Mouse (Mus musculus) embryo, embryonic 10 days (tissue): ENCODE data around the gene Zc3h12b.
"Not testable (repeated sequence)": the region's sequence is repeated elsewhere in the genome, so short reads cannot be mapped to it uniquely, and the experiment has no call there.

ENCODE experiments used
- DNase-seq: peaks from one replicate; pipeline ENCODE4 v3.0.0-alpha.2; 2015; ENCODE audit warnings: low spot score

The Zc3h12b gene

DNA sequence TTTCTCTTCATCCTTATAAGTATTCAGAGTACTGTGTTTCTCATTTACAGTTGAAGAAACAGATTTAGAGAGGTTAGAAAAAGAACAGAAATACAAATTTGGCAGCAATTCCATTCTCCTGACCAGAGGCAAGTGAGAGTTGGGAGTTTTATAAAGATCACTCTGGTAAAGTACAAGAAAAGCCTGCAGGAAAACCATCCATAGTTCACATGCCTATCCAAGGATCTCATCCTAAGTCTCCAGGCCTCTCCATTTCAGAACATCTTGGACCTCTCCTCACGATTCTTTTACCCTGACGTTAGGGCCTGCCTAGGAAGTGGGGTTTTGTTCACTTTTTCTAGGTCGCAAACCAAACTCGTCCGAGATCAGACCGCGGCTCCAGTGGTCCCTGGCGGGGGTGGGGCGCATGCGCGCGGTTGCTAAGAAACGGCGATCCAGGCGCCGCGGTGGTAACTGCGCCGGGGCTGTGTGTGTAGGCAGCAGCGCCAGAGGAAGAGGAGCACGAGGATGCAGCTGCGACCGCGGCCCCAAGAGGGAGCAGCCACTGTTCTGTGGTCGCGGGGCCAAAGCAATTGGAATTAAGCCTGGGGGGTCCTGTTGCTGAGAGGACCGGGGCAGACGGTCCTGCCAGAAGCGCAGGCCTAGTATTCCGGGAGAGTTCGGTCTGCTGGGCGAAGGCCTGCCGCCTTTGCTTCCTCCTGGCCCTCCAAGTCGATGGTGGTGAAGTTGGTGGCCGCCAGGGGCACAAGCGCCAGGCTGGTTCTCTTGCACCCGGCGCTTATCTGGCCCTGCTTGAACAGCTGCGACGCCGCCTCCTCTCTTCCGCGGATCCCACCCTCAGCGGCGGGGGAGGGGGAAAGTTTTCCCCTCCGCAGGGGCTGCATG, at the start of gene Zc3h12b:
Zc3h12b (plus strand) TSS at position 452 of the 885 bp plus-strand sequence.
- DNase-seq: peak; percentile 86

DNA sequence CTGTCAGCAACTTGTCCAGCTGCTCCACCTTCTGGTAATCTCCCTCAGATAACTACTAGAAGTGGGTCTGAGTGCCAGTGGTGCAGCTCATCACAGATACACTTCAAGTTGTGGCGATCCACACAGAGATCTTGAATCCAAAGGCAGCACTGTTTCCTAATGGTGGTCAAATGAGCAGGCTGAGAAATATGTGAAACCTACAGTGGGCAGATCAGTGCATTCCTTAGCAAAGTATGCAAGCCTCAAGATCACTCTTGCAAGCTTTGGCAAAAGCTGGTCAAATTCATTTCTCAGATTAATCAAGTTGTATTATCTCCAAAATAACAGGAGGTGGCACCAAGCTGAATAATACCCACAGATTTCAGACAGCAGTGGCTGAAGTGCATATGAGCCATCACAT, 29.3 kb upstream of the Zc3h12b start:
- no peak for DNase-seq

DNA sequence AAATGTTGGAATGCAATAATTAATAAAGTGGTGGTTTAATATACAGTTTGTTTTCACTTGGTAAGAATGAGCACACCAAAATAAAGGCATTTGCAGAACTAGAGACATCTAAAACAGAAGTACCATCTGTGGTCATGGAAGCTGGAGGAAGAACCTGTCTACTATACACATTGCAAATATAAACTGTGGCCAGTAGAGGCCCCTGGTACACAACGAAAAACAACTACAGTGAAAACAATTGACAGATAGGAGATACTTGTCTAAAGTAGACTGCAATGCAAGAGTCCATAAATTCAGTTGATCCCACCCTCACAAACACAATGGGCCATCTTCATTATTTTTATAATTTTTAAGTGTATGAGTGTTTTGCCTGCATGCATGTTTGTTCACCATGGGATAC, 24.4 kb upstream of the Zc3h12b start:
- no peak for DNase-seq

DNA sequence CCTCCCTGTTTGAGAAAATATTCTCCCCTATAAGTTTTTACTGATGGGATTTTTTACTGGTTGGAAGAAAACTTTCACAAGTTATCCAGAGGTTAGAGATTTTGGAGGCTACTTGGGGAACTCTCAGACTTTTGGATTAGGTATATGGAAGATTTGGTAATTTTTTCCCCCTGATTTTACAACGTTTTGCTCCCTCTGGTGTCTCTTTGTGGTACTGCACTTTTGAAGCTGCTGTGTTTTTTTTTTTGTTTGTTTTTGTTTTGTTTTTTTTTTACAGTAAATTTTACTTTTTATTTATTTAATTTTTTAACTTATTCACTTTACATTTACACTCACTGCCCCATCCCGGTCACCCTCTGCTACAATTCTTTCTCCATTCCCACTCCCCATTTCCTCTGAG, 26.8 kb downstream of the Zc3h12b start:
- no peak for DNase-seq

DNA sequence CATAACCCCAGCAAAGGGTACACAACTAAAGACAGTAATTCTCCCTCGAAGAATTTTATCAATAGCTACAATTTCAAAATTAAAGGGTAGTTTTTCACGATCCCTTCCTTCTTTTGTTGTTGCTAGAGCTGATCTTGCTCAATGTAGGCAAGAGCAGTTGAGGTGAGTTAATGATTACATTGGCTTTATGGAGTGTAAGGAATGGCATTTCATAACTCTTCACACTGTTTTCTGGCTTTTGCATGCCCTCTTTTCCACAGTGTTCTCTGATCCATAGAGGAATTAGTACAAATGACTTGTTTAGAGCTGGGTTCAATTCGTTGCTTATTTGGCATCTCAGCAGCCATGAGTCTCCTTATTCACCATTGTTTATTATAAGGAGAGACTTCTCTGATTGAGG, 84.4 kb downstream of the Zc3h12b start:
- no peak for DNase-seq

DNA sequence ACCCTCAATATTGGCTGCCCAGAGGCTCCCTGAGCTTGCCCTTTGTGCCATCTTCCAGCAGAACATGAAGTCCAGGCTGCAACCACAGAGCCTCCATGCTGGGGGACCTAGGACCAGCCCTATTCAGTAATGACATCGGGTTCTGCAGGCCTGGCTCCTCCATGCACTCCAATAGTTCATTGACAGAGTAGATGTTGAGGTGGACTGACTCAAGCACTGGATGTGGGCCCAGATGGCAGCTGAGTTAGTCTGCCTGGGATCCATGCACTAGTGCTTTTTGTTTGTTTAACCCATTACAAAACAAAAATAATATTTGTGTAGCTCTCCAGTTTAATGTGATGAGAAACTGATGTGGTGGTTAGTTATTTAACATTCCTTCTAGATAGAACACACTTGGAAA, 90.3 kb downstream of the Zc3h12b start:
- DNase-seq: no peak

DNA sequence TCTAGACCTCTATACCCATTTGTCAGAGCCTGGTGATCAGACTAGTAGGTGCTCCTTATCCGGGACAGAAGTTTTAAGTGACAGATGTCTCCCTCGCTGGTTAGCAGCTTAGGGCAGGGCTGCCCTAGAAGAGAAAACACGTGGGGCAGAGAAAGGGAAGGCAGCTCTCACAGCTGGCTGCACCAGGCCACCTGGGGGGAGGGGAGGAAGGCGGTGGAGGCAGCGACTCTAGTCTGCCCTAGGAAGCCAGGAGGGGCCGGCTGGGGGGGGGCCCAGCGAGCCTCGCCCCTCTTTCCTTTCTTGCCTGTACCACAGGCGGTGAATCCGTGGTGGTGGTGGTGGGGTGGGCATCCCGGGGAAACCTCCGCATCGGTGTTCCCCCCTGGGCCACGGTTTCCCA, 141.3 kb downstream of the Zc3h12b start:
- DNase-seq: no peak

DNA sequence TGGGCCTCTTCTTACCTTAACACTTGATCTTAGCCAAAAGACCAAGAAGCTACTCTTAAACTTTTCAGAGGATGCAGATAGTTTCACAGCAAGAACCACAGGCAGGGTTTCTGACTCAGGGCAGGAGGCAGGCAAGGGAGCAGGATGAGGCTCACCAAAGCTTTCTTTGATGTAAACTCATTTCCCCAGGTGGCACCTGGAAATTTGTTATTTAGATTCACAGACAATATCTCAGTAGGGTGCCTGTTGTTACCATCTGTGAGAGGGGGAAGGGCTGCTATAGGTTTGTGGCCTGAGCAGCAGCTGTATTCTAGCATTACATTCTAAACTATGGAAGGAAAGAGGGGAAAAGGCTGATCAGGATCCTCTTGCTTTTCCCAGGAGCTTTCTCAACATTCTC, 169.6 kb downstream of the Zc3h12b start:
- no peak for DNase-seq

DNA sequence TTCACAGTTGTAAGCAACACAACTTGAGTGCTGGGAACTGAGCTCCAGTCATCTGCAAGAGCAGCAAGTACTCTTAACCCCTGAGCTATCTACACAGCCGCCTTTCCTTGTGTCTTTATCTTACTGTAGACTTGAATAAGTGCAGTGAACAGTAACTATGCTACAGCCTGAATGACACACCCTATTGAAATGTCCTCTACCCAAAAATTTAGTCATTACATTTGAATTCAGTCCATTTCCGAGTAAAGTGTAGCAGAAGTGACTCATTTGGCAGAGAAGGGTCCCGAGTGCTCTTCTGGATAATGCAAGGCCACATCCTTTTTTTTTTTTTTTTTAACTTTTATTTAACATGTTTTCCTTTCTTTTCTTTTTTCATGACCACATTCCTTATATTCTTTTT, 191.2 kb downstream of the Zc3h12b start:
- DNase-seq: no peak

DNA sequence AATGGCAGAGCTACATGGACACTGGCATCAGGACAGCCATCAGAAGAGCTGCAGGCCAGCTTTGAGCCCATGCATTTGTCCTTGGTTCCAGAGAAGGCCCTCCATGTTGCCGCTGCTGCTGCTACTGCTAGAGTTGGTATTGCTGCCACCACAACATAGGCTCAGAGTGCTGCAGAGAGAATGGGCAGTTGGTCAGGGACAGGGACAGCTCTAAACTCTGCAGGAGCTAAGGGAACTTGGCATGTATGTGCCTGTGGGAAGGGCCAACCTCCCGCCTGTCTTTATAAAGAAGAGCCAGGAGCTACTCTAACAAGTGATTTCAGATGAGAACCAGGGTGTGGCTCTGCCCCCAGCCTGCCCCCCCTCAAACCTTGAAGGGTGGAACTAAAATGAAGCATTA, 224.0 kb downstream of the Zc3h12b start:
- DNase-seq: no peak

DNA sequence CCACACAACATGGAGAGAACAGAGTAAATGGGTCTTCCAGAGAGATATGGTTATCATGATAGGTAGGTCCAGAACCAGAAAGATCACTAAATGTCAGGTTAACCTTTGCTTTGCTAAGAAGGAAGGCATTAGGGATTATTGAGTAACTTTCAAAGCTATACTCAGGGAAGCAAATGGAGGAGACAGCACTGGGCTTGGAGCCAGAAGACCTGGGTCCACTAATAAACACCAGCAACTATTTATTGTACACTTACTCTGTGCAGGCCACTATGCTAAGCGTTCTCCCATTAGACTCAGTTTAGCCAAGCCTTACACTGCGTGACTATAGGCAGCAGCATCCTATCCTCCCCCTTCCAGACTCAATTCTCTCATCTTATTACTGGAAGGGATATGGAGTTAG, 234.0 kb downstream of the Zc3h12b start:
- DNase-seq: no peak

DNA sequence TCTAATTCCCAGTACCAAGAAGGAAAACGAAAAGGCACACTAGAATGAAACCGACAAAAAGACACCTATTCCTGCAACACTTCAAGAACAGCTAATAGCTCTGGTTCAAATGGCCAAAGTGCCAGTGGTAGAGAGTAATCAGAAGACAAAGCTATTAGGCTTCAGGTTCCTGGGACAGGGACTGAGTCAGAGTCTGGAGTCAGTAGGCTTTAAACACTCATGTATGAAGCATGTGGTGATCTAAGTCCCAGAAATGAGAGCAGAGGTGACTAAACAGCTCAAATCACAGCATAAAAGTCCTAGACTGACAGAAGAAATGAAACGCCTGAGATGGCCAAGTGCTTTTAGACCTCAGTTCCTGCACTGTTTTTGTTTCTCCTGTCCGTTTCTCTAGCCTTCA, 236.7 kb downstream of the Zc3h12b start:
- no peak for DNase-seq

DNA sequence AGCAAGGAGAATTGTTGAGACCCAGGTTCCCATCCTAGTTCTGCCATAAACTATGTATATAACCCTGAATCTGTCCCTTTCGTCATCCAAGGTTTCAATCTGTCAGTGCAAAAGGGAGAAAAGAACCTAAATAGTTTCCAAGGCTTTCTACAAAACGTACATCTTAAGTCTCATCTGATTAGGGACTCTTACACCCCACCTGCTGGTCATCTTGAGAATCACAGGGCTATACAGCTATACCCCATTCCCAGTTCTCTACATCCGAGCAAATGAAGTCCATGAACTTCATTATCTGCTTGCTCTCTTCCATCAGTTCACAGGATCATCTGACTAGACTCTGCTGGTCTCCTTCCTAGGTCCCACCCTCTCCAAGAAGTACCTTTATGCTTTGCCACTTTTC, 239.3 kb downstream of the Zc3h12b start:
- DNase-seq: peak; percentile 47

DNA sequence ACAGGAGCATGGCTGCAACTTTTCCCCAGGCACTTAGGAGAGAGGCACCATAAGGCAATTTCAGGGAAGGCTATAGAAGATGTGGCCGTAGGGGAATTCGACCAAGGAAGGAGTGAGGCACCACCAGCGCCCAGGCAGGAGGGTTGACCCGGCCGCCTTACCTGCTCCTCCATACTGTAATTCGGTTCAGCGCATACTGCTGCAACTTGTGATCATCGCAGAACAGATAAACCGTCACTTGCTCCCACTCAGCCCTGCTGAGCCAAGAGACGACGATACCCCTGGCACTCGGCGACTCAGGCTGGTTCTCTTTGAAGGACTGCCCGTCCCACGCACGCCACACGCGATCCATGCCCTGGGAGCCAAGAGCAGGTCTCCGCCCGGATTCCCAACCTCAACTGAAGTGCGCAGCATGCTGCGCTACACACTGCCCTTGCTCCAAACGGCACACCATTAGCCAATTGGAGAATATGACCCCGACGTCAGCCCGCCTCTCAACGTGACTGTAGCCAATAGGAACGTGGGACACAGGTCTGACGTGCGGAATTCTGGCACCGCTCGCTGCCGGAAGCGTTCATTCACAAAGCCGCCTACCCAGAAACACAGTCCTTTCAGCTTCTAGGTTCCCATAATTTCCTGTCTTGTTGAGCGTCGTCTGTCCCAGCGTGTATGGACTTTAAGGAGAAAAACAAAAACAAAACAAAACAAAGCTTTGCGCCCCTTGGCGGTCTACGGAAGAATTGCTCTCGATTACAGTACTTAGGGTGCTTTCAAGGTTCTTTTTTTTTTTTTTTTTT, 245.2 kb downstream of the Zc3h12b start, which contains the start of gene Las1l:
Las1l (minus strand) TSS at position 466 of the 797 bp plus-strand sequence.
- DNase-seq: peak; percentile 94

DNA sequence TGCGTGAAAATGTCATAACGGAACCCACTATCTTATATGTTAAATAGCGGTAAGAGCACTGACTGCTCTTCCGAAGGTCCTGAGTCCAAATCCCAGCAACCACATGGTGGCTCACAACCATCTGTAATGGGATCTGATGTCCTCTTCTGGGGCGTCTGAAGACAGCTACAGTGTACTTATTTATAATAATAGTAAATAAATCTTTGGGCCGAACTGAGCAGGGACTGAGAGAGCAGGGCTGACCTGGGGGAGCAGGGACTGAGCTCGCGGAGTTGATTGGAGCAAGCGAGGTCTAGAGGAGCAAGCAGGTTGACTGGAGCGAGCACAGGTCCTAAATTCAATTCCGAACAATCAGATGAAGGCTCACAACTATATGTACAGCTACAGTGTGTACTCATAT, 246.0 kb downstream of the Zc3h12b start:
- DNase-seq: not testable (repeated sequence)

DNA sequence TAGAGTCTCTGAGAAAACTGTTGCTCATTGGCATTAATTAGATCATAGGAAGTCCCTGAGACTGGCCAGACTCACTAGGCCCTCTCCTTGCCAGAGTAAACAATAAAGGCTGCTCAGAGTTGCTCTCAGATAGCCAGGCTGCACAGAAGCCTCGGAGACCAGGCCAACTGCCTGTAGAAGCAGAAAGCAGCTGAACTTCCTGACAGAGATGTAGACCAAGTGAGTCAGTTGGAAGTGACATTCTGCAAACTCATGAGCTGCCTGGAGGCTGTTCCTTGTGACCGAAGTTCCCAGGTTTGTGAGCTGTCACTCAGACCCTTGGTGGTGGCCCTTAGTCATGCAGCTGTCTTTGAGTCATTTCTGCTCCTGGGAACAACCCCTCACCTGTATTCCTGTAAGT, 251.9 kb downstream of the Zc3h12b start:
- DNase-seq: no peak

DNA sequence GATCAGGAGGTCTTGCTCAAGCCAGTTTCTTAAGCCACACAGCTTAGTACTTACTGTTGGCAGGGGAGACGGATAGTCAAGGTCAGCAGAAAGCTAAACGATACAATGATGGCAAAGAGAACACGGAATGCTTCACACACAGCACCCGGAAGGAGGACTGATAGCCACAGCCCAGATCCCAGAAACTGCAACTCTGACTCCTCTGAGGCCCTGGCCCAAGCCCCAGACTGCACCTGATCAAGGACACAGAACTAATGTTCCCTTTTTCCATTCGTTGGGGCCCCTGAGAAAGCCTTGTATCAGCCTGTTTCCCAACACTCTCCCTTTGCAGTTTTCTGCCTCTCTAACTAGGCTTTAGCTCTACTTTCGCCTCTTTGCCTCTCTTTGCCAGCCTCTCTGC, 253.6 kb downstream of the Zc3h12b start:
- DNase-seq: no peak

DNA sequence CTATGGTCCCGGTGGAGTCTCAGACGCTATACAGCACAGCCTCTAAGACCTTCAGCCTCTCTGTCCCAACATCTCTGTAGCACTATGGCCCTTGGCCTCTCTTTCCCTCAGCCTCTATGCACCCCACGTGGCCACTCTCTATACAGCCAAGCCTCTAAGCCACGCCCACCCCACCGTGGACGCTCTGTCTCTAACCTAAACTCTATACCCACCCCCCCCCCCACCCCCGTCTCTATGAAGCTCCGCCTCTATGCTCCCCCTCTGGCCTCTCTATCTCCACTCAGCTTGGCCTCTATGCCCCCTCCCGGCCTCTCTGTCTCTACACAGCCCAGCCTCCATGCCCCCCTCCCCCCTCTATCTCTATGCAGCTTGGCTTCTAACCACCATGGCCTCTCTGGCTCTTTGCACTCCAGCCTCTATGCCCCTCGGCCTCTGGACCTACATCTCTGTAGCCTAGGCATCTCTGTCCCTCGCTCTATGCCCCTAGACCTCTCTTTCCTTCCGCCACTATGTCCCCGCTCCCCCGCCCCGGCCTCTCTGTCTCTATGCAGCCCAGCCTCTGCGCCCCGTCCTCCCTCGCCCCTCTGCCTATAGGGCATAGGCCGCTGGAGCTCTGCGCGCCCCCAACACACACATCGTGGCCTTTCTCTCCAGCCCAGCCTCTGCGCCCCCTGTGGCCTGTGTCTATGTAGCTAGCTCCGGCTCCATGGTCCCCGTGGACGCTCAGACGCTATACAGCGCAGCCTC, 256.5 kb downstream of the Zc3h12b start:
- DNase-seq: peak; percentile 94

DNA sequence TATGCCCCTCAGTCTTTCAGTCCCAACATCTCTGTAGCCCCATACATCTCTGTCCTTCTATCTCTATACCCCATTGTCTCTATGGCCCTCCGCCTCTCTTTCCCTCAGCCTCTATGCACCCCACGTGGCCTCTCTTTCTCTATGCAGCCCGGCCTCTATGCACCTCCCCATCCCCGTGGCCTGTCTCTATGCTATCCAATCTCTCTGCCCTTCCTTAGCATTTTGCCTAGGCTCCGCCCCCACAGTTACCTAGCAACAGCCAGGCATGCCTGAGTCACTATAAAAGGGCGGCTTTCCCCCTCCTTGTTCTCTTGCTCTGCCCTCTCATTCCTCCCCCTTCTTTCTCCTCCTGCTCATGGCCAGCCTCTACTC, 257.1 kb downstream of the Zc3h12b start:
- DNase-seq: peak; percentile 92

DNA sequence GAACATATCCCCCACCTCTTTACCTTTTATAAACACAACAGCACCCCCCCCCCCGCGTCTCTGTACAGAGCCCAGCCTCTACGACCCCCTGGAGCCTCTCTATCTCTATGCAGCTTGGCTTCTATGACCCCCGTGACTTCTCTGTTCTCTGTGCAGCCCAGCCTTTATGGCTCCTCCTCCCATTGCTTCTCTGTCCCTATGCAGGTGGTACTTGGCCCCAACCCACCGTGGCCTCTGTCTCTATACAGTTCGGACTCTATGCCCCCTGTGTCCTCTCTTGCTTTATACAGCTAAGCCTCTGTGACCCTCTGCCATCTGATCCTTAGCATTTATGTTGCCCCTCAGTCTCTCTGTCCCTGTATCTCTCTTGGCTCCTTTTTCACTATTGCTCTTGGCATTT, 257.6 kb downstream of the Zc3h12b start:
- DNase-seq: no peak

DNA sequence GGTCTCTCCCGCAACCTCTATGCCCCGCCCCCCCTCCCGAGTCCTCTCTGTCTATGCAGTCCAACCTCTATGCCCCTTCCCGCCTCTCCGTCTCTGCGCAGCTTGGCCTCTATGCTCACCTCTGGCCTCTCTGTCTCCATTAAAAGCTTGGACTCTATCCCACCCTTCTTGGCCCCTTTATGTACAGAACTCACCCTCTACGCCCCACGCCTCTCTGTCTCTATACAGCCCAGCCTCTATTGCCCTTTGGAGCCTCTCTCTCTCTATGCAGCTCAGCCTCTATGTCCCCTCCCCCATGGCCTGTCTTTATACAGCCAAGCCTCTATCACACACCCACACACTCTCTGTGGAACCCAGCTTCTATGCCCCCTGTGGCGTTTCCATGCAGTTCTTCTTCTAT, 258.5 kb downstream of the Zc3h12b start:
- peak; percentile 21 for DNase-seq
